Mouse (Mus musculus) intestine, postnatal 0 days (tissue): ENCODE measurements around the gene Ntrk2. TPM values are rescaled to one million over a fixed set of nuclear protein-coding genes. Genes with fewer than 3 reads are reported as not detected.

ENCODE experiments used
- ATAC-seq: fragments of 200-750 bp; cut with Nextera tagmentation; 2 replicates; pipeline ENCODE4 v1.8.0; 2017; ENCODE audit warnings: mild to moderate bottlenecking, moderate TSS enrichment, moderate library complexity
- H3K27ac ChIP-seq: fragments of 300-500 bp; sonication (generic); 2 replicates; pipeline ENCODE4 v1.5.1; 2014; ENCODE audit warnings: mild to moderate bottlenecking, low read depth, low read length, moderate library complexity
- H3K27me3 ChIP-seq: fragments of 300-500 bp; sonication (generic); replicated peaks from 2 replicates; pipeline ENCODE4 v1.6.1; 2014; ENCODE audit warnings: low read length, mixed read lengths; ENCODE audit not compliant: control insufficient read depth, insufficient read depth
- H3K36me3 ChIP-seq: fragments of 300-500 bp; sonication (generic); 2 replicates; pipeline ENCODE4 v1.6.1; 2014; ENCODE audit warnings: mild to moderate bottlenecking, moderate library complexity; ENCODE audit not compliant: control insufficient read depth, insufficient read depth
- H3K4me1 ChIP-seq: fragments of 300-500 bp; sonication (generic); replicated peaks from 2 replicates; pipeline ENCODE4 v1.6.1; 2014; ENCODE audit warnings: antibody characterized with exemption, low read length, mixed read lengths; ENCODE audit not compliant: control insufficient read depth, insufficient read depth
- H3K4me2 ChIP-seq: fragments of 300-500 bp; sonication (generic); replicated peaks from 2 replicates; pipeline ENCODE4 v1.6.1; 2014; ENCODE audit warnings: low read depth, mild to moderate bottlenecking, moderate library complexity
- H3K4me3 ChIP-seq: fragments of 300-500 bp; sonication (generic); 2 replicates; pipeline ENCODE4 v1.5.1; 2014; ENCODE audit warnings: low read depth, low read length
- H3K9ac ChIP-seq: fragments of 300-500 bp; sonication (generic); 2 replicates; pipeline ENCODE4 v1.6.1; 2014; ENCODE audit warnings: mild to moderate bottlenecking, low read depth, low read length
- H3K9me3 ChIP-seq: fragments of 300-500 bp; sonication (generic); 2 replicates; pipeline ENCODE4 v1.6.1; 2016; ENCODE audit warnings: mixed run types; ENCODE audit not compliant: control insufficient read depth
- CTCF ChIP-seq: sonication (generic); IDR thresholded peaks from 2 replicates; pipeline ENCODE4 v1.5.1; 2016; ENCODE audit warnings: low read depth, mild to moderate bottlenecking, control low read depth, antibody characterized with exemption, moderate library complexity
- WGBS: fragments of 180-500 bp; shearing (Covaris S2); extraction: QIAGEN DNeasy Blood & Tissue Kit; methylation state at CpG from one replicate; pipeline ENCODE4 v1.1.7; 2014; 5-methylcytosine and 5-hydroxymethylcytosine counted together
- polyA plus RNA-seq: library from polyadenylated mRNA; unstranded; fragments of >200 nt; fragmentation: Nextera tagmentation; extraction: Ambion mirVana; gene quantifications from 2 replicates; pipeline ENCODE4 v1.2.1, GENCODE M21; 2015

Gene Ntrk2
- polyA plus RNA-seq, 1 experiment from 2014 or later, result 1.6 TPM

GRCm38 (mm10) chr13:59079761-59080461 is 273.5 kb downstream of the Ntrk2 start:
- Histone ChIP-seq H3K9me3 (no peaks in the 10 kb centered on the region), H3K9ac (no peak overlapping the region), H3K27me3 (no peaks in the 10 kb centered on the region), H3K27ac (no peak overlapping the region), H3K4me2 (no peak overlapping the region), H3K36me3 (no peaks in the 10 kb centered on the region), H3K4me1 (no peaks in the 10 kb centered on the region), H3K4me3 (no peak overlapping the region)
- WGBS, result 55% methylated on average over 7 of the region's 7 CpGs
- no peak for ATAC-seq
- no peak for TF ChIP-seq CTCF

DNA sequence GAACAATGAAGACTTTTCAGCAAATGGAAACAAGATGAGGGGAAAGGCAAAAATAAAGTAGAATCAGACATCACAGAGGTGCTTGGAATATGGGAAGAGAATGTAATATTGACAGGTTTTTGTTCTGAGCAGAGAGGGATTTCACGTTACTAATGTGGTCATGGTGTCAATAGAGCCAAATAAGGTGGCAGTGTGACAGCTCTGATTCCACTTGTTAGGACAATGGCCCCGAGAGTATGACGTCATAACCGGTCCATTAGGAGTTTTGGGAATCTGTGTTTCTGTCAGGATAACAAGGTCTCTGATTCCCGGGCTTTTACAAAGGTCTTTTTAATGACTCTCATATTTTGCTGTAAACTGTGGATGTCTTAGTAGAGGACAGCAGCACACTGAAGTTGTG is 274.1 kb downstream of the Ntrk2 start:
- no peak for TF ChIP-seq CTCF
- Histone ChIP-seq H3K9me3 (no peaks in the 10 kb centered on the region), H3K4me3 (no peak overlapping the region), H3K27ac (no peak overlapping the region), H3K27me3 (no peaks in the 10 kb centered on the region), H3K4me1 (no peaks in the 10 kb centered on the region), H3K36me3 (no peaks in the 10 kb centered on the region), H3K9ac (no peak overlapping the region), H3K4me2 (no peak overlapping the region)
- WGBS, result 83% methylated on average over 5 of the region's 5 CpGs
- ATAC-seq, result no peak

DNA sequence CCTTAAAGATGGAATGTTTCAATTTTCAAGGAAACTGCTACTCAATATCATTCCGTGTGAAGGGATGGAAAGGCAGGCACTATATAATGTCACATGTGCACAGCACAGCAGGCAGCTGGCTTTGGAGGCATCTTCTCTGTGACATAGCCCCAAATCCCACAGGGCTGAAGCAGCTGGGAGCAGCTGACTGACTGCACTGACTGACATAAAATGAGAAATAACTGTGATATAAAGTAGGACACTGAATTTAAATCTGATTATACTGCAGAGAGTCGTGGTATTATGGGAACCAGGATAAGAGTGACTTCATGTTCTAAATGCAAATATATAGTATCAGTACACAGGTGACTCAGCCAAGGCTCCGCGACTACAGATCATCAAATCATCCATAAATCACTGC is 282.6 kb downstream of the Ntrk2 start:
- 71% methylated on average over 4 of the region's 4 CpGs for WGBS
- no peak for TF ChIP-seq CTCF
- H3K27ac ChIP-seq, result no peak overlapping the region
- no peaks in the 10 kb centered on the region for H3K9me3 ChIP-seq
- ATAC-seq, result no peak
- H3K4me3 ChIP-seq, result no peak overlapping the region
- H3K4me2 ChIP-seq, result no peak overlapping the region
- H3K27me3 ChIP-seq, result no peaks in the 10 kb centered on the region
- H3K4me1 ChIP-seq, result no peaks in the 10 kb centered on the region
- H3K36me3 ChIP-seq, result no peaks in the 10 kb centered on the region
- no peak overlapping the region for H3K9ac ChIP-seq

GRCm38 (mm10) chr13:59091138-59091971 is 285.0 kb downstream of the Ntrk2 start:
- 68% methylated on average over 13 of the region's 13 CpGs for WGBS
- no peak for ATAC-seq

GRCm38 (mm10) chr13:59092045-59092857 is 285.9 kb downstream of the Ntrk2 start:
- TF ChIP-seq CTCF, result no peak
- H3K9me3 ChIP-seq, result no peaks in the 10 kb centered on the region
- WGBS, result 71% methylated on average over 10 of the region's 10 CpGs
- H3K27ac ChIP-seq, result no peak overlapping the region
- H3K27me3 ChIP-seq, result no peaks in the 10 kb centered on the region
- H3K9ac ChIP-seq, result no peak overlapping the region
- H3K4me1 ChIP-seq, result no peaks in the 10 kb centered on the region
- H3K4me3 ChIP-seq, result no peak overlapping the region
- H3K36me3 ChIP-seq, result no peaks in the 10 kb centered on the region
- ATAC-seq, result no peak
- H3K4me2 ChIP-seq, result no peak overlapping the region

More at GRCm38 (mm10) chr13:59091138-59091971, 285.0 kb downstream of the Ntrk2 start:
- Histone ChIP-seq H3K9me3 (no peaks in the 10 kb centered on the region), H3K4me2 (no peak overlapping the region), H3K4me3 (no peak overlapping the region), H3K4me1 (no peaks in the 10 kb centered on the region), H3K27me3 (no peaks in the 10 kb centered on the region), H3K36me3 (no peaks in the 10 kb centered on the region), H3K27ac (no peak overlapping the region), H3K9ac (no peak overlapping the region)
- no peak for TF ChIP-seq CTCF

GRCm38 (mm10) chr13:59092858-59093154 is 286.4 kb downstream of the Ntrk2 start:
- H3K9me3 ChIP-seq, result no peaks in the 10 kb centered on the region
- no peak for TF ChIP-seq CTCF
- no peak overlapping the region for H3K27ac ChIP-seq
- H3K27me3 ChIP-seq, result no peaks in the 10 kb centered on the region
- no peak overlapping the region for H3K4me2 ChIP-seq
- H3K4me3 ChIP-seq, result no peak overlapping the region
- no peaks in the 10 kb centered on the region for H3K36me3 ChIP-seq
- ATAC-seq, result no peak
- no peaks in the 10 kb centered on the region for H3K4me1 ChIP-seq
- no peak overlapping the region for H3K9ac ChIP-seq
- 32% methylated on average over 4 of the region's 4 CpGs for WGBS
